Mouse (Mus musculus) cerebellum, adult 18-20 months (tissue): ENCODE results near the gene Zbtb2.

ENCODE experiments used
- DNase-seq, 2 experiments: peaks; one replicate each; pipeline ENCODE4 v3.0.0; 2021

Zbtb2 gene

DNA sequence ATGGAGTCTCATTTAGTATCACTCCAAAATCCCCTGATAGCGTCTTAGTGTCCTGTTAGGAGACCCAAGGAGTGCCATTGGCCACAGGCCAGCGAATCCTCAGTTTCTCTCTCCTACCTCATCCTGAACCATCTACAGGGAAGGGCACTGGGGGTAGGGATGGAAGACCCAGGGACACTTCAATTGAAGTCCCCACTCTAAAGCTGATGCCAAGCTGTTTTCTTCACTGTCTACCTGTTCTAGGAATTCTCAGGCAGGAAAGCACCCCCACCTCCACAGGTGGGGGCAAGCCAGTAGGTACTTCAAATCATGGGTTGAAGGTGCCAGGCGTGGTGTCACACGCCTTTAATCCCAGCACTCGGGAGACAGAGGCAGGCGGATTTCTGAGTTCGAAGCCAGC, 3.7 kb downstream of the Zbtb2 start:
- no peak for DNase-seq

DNA sequence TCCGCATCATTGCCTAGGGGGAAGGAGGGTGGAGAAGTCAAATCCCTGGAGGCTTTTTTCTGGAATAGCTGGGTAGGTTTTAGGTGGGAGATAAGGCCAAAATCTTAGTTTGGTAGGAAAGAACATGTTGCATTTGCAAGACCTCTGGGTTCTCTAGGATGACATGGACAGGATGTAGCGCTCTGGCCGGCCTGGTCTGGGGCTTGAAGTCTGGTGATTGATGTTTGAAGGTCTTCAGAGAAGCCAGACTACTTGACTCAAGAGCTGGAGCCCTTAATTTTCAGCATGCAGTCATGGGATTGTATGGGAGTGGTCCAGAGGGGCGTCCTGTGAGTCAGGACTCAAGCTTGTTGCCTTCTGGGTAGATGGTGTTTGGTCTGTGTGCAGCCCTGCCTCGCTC, 7.2 kb downstream of the Zbtb2 start:
- no peak for DNase-seq

DNA sequence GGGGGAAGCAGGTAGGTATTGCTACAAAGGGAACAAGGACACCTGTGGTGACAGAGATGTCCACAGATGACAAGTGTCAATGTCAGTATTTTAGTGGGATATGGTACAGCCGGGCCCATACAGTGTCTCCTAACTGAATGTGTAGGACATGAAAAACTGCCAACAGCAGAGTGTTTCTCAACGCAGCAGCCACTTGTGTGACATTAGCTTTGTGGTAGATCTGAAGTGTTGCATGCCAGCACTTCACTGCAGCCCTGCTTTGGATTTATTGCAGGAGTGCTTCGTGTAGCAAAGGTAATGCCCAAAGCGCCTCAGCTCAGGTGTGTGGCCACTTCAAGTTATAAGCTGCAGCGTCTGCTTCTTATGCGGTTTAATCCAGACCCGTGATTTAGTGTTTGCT, 11.0 kb downstream of the Zbtb2 start:
- no peak for DNase-seq

DNA sequence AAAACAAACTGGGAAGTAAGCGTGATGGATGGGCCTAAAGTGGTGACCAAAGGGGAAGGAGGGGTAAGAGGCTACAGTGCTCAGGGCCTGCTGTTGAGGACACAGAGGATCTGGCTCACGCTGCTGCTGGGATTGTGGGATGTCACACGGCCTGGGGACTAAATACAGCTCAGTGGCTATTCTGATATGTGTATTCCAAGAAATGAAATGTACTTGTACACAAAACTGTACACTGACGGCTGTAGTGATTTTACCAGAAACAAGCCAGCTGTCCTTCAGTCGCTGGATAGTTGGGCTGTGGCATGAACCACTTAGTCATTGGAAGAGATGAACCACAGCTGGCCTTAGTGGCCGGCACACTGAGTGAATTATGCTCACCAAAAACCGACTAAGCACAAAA, 11.4 kb downstream of the Zbtb2 start:
- DNase-seq: no peak

DNA sequence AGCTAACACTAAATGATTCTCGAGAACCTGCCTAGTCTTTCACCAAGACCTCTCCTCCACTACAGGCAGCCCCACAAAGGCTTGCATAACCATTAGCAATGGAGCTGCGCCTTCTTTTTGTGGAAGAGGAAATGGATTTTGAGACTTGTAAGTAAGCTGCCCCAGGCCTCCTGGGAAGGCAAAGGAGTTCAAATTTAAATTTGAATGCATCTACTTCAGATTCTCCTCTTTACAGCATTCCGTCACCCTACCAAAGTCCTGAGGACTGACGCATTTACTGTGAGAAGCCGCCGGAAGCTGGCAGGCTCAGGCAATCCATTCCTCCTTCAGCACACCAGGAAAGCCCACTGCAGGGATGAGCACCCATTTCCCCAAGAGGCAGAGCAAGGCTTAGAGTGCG, 12.6 kb downstream of the Zbtb2 start:
- DNase-seq: no peak

DNA sequence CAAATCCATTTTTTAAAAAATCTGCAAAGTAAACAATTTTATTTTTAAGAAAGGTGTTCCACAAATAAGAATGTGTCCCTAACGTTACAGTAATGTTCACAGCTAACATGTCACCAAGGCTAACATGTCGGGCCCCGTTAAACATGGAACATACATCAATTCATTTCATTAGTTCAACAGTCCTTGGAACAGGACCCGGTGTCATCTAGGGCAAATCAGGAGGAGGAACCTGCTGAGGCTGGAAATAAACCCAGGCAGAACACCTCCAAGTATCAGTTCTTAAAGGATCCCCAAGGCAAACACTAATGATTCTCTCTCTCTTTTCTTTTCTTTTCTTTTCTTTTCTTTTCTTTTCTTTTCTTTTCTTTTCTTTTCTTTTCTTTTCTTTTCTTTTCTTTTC, 13.2 kb downstream of the Zbtb2 start:
- DNase-seq: no peak

DNA sequence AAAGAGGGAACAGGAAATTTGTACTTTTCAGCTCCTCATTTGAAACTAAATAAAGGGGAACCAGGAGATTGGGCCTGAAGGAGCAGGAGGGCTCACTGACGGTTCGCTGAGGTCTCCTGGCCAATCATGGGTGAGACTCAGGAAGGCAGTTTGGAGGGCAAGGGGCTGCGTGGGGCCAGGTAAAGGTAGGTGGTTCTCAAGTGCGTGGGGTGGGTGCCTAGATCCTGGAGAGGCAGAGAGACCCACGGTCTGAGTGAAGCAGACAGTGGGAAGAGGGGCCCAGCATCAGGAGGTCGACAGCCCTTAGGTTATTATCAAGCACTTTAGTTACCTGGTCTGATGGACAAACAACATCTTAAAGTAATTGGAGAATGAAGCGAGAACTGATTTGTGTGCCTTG, 13.7 kb downstream of the Zbtb2 start:
- DNase-seq: no peak

DNA sequence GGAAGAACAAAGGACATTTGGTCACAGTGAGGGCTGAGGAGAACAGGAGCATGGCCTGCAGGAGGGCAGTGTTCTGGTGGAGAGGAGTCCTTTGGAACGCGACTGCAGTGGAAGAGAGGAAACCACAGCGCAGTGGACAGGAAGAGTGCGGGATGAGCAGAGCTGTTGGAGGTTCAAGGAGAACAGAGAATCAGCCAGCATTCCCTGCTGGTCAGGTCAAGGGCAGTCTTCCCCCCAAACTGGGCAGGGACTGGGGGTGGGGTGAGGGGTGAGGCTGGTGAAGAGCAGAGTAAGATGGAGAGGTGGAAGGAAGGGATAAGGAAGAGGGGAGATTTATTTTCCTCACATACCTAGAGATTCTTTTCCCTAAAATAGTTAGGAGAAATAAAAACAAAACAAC, 14.3 kb downstream of the Zbtb2 start:
- no peak for DNase-seq

DNA sequence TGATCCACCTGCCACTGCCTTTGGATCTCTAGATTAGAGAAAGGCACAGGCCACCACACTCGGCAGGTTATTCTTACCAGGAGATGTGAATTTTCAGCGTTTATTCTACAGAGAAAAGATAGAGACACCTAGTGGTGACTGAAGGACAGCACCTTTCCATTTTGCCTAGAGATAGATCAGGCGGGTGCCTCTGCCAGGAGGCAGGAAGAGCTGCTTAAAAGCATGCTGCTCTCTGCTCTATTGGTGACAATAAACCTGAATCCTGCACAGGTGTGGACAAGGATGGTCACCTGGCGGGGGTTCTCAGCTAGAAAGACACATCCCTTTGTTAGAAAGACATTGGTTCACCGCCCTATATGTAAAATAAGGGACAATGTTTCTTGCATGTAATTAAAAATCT, 15.9 kb downstream of the Zbtb2 start:
- peak; percentile 58 to 77 for DNase-seq

DNA sequence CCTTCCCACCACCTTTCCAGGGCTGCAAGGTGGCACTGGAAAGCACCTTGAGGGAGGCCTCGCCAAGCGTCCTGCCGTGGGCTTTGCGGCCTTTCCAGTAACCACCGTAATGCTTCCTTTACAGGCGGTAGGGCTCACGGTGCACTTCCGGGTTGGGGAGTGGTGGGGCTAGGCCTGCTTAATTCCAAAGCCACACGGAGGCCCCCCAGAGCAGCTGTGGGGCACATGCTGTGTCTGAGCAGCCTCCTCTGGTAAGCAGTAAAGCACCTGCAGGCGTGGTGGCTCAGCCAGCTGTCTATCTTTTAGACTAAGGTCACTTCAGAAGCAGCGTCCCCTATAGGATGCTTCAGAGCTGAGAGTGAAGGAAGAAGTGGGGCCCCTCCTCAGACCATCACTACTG, 17.8 kb downstream of the Zbtb2 start:
- no peak for DNase-seq

DNA sequence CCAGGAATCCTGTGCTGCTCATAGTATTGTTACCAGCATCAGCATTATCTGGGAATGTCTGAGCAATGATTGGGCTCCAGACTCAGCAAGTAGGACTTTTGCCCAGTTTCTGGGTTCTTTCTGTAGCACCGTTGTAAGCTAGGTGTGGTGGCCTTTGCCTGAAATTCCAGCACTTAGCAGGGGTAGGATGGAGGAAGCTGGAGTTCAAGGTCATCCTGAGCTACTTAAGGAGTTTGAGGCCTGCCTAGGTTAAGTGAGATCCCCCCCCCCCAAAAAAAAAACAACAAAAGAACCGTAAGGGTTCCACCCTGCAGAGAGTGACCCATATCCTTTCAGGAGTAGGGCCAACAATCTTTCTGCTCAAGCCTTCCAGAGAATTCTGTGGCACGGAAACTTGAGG, 23.3 kb downstream of the Zbtb2 start:
- DNase-seq: no peak

DNA sequence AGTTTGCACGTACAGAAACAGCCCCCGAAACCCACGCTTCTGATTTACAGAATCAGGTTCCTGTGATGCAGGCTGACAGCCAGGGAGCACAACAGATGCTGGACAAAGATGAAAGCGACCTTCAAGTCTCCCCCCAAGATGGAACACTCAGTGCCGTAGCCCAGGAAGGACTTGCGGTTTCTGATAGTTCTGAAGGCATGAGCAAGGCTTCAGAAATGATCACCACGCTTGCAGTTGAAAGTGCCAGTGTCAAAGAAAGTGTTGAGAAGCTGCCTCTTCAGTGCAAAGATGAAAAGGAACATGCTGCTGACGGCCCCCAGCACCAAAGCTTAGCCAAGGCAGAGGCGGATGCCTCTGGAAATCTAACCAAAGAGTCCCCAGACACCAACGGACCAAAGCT, 30.5 kb downstream of the Zbtb2 start:
- DNase-seq: no peak

DNA sequence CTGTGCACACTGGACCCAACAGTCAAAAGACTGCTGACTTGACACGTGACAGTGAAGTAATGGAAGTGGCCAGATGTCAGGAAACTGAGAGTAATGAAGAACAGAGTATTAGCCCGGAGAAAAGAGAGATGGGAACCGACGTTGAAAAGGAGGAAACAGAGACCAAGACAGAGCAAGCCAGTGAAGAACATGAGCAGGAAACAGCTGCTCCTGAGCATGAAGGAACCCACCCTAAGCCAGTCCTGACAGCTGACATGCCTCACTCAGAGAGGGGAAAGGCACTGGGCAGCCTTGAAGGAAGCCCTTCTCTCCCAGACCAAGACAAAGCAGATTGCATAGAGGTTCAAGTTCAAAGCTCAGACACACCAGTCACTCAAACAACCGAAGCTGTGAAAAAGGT, 31.3 kb downstream of the Zbtb2 start:
- no peak for DNase-seq

DNA sequence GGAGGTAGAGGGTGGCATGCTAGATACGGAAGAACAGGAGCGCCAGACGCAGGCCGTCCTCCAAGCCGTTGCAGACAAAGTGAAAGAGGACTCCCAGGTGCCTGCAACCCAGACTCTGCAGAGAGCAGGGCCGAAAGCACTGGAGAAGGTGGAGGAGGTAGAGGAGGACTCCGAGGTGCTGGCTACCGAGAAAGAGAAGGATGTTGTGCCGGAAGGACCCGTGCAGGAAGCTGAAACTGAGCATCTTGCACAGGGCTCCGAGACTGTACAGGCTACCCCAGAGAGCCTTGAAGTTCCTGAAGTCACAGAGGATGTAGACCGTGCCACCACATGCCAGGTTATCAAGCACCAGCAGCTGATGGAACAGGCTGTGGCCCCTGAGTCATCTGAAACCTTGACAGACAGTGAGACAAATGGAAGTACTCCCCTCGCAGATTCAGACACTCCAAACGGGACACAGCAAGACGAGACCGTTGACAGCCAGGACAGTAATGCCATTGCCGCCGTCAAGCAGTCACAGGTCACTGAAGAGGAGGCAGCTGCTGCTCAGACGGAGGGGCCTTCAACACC, 31.9 kb downstream of the Zbtb2 start:
- DNase-seq: no peak

DNA sequence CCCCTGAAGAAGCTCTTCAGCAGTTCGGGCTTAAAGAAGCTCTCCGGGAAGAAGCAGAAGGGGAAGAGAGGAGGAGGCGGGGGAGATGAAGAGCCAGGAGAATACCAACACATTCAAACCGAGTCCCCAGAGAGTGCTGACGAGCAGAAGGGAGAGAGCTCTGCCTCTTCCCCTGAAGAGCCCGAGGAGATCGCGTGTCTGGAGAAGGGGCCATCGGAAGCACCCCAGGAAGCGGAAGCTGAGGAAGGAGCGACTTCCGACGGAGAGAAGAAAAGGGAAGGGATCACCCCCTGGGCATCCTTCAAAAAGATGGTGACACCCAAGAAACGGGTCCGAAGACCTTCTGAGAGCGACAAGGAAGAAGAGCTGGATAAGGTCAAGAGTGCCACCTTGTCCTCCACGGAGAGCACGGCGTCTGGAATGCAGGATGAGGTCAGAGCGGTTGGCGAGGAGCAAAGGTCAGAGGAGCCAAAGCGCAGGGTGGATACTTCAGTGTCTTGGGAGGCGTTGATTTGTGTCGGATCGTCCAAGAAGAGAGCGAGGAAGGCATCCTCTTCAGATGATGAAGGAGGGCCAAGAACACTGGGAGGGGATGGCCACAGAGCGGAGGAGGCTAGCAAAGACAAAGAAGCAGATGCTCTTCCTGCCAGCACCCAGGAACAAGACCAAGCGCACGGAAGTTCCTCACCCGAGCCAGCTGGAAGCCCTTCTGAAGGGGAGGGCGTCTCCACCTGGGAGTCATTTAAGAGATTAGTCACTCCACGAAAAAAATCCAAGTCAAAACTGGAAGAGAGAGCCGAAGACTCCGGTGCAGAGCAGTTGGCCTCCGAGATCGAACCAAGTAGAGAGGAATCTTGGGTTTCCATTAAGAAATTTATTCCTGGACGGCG, 33.3 kb downstream of the Zbtb2 start:
- no peak for DNase-seq

DNA sequence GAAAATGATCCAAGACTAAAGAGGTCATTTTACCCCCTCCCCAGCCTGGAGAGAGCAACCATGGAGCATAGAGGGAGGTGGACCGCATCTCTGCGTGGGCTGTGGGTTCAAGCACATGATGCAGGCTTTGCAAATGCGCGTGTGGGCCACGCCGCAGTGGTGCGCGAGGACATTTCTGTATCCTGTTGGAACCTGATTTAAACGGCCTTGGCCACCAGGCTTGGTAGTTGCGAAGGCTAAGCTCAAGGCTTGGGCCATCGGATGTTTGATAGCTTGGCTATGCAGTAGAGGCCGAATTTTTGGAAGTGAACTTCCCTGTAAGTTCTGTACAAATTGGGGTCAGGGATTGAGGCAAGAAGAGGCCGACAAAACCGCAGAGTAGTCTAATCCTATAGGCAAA, 40.3 kb downstream of the Zbtb2 start:
- no peak for DNase-seq

DNA sequence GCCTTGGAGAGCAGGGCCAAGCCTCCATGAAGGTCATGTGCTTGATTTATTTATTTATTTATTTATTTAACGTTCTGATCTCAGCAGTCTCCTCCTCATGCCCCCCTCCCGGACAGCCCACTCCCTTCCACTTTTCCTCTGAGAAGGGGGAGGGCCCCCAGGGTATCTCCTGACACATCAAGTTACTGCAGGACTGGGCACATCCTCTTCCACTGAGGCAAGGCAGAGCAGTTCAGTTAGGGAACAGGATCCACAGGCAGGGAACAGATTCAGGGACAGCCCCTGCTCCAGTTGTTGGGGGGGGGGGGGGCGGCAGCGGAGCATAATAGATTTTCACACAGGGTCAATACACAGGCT, 40.8 kb downstream of the Zbtb2 start:
- DNase-seq: no peak

DNA sequence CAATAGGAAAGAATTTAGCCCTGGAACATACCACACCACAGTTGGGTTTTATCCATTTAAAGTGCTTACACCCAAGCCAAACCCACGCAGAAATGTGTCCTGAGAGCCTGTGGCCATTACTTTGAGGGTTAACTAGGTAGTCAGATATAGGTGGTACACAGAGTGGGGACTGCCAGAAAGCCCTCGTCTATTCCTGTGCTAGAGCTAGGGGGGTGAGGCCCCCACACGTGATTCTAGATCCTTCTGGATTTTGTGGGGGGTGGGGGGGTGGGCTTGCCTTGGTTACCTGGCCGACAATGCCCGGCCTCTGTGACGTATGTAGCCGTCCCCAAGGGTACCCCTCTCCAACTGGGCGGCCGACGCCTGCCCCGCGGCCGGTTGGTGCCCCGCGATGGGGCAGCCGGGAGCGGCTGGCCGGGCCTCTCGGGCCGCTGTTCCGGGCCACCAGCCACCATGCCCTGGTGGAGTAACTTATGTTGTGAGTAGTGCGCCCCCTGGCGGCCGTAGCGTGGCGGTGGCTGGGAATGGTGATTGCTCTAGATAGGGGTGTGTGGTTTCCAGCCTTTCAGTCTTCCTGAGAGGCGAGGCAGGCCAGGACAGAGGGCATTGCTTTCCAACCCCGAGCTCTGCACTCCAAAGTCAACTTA, 41.3 kb downstream of the Zbtb2 start:
- peak; percentile 88 to 94 for DNase-seq

DNA sequence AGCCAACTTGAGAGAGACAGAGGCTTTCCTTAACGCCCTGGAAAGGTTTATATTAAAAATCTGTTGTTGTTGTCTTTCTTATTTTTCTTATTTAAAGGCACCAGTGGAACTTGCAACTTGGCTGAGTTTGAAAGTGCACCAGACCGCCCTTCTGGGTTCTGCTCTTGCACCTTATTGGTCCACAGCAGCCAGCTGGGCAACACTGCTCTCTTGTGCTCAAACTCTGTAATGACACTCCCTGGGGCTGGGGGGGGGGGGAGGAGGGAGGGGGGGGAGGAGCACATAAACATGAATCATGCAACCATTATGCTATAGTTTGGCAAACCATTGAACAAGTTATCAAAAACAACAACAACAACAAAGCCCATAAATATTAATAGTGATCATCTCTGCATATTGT, 46.5 kb downstream of the Zbtb2 start:
- peak in 1 of 2 experiments; percentile 26 for DNase-seq

DNA sequence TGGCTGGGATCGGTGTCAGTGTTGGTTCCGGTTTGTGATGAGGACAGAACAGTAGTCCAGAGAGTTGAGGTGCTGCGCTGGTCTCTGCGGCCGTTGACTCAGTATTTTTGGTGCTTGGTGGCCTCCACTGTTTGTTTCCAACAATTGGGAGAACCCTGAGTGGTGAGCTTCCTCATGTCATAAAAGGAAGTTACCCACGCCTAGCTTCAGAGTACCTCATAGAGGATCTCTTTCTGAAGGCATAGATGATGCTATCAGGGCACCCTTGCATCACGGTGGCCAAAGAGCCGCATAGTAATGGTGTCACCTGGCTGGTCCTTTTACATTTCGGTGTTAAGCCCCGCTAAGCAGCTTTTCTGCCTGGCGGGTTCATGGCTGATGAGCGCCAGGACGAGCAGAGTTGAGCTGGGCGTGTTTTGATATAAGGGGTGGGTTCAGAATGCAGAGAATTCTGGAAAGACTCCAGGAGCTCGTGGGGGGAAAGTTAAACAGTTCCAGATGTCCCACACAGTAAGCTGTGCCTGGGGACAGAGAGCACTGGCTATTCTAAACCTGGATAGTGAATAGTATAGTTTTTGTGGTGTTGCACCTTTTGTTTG, 48.9 kb downstream of the Zbtb2 start:
- DNase-seq: no peak

DNA sequence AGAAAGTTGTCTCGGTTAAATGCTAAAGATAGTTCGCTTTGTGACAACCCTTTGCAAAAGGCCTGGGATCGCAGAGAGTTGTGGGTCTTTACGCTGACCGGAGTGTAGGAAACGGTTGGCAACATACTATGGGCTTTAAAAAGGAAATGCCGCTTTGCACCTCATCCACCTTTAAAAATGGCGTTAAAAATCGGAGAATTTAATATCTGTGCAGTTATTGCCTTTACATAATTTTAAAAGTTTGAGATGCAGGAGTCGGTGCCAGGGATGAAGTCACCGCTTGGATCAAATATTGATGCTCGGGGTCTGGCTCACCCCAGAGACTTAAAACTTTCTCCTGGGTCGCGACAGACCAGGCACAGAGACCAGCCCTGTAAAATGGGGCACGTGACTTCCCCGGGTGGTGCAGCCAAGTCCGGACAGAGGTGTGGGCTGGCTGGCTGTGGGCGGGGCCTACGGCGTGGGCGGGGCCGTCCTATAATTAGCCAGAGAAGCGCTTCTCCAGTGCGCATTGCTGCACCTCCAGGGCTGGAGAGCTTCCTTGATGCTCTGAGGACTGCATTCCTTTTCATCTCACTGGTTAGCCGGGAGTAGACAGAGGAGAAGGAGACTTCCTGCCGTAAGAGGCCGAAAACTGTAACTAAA, 53.7 kb downstream of the Zbtb2 start:
- peak; percentile 60 to 63 for DNase-seq

DNA sequence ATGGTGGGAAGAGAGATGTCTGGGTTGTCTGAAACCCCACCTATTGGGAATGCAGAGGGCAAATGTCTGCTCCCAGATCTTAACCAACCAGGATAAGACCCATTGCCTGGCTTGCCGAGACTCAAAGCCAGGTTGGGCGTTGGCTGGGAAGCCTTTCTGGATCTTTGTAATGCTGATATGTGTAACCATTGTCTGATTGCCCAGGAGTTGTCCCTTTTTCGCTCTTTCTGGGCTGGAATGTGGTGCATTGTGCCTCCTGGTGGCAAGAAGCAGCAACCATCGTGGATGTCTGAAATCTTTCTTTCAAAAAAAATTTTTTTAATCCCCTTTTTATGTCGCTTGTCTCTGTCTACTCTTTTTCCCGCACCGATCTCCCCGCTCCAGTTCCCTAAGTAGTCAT, 54.6 kb downstream of the Zbtb2 start:
- peak; percentile 61 to 66 for DNase-seq

DNA sequence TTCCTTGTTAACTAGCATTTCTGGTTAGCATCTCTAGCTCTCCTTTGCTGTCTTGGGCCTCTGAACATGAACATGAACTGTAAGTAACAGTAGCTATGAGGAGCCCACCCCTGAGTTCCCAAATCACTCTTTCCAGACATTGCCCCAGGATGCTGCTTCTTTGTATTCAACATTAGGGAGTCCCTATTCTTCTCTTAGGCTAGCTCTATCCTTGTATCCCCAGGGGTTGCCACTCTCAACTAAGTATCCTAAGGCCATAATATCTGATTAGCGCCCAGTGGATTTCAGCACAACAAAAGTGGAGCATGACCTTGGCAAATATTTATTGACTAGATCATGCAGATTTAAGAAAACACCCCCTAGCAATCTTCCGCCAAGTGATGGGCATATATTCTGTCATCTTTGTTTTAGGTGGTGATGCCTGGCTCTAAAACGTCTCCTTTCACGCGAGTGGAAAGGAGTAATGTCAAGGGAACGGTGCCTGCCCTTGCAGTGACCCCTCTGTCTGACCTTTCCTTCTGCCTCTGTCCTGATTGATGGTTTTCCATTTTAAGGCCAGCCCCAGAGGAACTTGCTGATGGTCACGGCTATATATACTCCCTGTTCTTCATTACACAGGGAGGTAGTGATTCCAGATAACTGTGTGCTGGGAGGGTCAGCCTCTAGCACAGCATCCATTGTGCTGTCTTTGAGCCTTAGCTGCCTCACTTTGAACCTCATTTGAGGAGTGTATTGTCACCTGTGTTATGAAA, 55.5 kb downstream of the Zbtb2 start:
- DNase-seq: no peak
